Mouse (Mus musculus) megakaryocyte, embryonic 14.5 days (primary cell): Measurements from ENCODE around the gene Zdhhc11.

ENCODE experiments used
- FLI1 ChIP-seq: IDR thresholded peaks from 2 replicates; pipeline ENCODE4 v1.6.1; 2012; ENCODE audit warnings: low read length, inconsistent platforms, mixed read lengths
- GATA1 ChIP-seq: IDR thresholded peaks from 3 replicates; pipeline ENCODE4 v1.6.1; 2012; ENCODE audit warnings: mixed read lengths, low read length, inconsistent platforms, borderline replicate concordance

- TF ChIP-seq GATA1: no peak
- no peak for TF ChIP-seq FLI1
Measured at GRCm38 (mm10) chr13:74026215-74026614, 62.6 kb downstream of the Zdhhc11 start.
